Mouse (Mus musculus): ENCODE measurements at regions not wholly inside any gene's neighbourhood (a gene's known extent, or its start where the extent isn't known, plus 50 kb on each side); places are given as distances from the start of the nearest gene placed in this dataset.

DNA sequence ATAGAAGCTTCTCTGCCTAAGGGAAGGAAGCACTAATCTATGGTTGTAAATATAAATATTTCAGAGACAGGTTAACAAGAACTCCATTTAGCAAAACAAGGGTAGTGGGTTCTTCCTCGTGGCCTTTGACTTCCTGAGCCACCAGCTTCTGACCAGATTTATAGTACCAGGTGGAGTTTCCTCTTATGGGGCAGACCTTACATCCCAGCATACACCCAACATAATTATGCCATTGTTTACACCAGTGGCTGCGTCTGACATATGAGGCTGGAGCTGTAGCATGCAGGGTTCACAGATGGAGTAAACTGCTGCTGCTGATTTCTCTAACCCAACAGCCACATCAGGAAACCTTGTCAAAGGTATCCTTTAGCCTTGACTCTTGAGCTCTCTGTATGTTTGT is 75.5 kb downstream of the Trib2 start:
- Histone ChIP-seq H3K4me2 (no peak overlapping the region), H3K36me3 (no peaks in the 10 kb centered on the region), H3K9ac (no peak overlapping the region), H3K27me3 (replicated peaks) (no peaks in the 10 kb centered on the region), H3K27ac (no peak overlapping the region), H3K4me1 (no peaks in the 10 kb centered on the region), H3K9me3 (replicated peaks) (no peaks in the 10 kb centered on the region), H3K4me3 (no peak overlapping the region)
- WGBS (ENCODE audit: insufficient replicate concordance): 43% methylated on average over 2 of the region's 2 CpGs
- ATAC-seq: no peak

DNA sequence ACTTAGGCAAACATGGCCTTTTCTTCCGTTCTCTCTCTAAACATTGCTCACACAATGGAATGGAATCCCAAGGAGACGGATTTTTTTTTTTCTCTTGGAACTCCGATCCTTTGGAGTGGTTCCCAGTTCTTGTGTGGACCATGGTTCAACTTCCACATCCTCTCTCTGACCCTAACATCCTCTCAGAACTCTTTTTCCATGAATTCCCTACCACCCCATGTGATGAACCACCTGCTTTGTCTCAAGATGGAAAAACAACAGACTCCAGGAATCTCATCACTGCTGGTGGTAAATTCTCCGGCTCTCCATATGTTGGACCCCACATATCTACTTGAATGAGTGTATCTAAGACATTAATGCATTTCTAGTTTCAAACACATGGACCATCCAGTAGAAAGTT is 77.7 kb downstream of the Trib2 start:
- no peak for ATAC-seq
- WGBS (ENCODE audit: insufficient replicate concordance): 53% methylated on average over 4 of the region's 4 CpGs
- Histone ChIP-seq H3K4me2 (no peak overlapping the region), H3K27ac (no peak overlapping the region), H3K27me3 (replicated peaks) (no peaks in the 10 kb centered on the region), H3K9me3 (replicated peaks) (no peaks in the 10 kb centered on the region), H3K4me3 (no peak overlapping the region), H3K4me1 (no peaks in the 10 kb centered on the region), H3K36me3 (no peaks in the 10 kb centered on the region), H3K9ac (no peak overlapping the region)

DNA sequence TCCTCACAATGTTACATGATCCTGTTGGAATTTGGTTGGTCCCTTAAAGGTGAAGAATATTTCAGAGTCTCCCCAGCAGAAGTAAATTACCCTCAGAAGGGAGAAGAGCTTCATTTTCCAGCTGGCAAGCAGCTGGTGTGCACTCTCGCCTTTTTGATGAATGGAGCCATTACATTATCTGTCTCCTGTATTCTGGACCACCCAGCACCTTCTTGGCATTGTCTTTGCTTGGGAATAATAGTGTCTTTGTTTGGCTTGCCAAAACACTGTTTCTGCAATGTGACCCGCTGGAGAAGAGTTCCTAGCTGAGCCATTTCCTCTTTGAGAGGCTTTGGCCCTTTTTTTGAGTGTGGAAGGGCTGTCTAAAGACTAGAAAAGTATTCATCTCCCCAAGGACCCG is 85.5 kb downstream of the Trib2 start:
- Histone ChIP-seq H3K9me3 (replicated peaks) (no peaks in the 10 kb centered on the region), H3K4me1 (no peaks in the 10 kb centered on the region), H3K4me3 (no peak overlapping the region), H3K27ac (no peak overlapping the region), H3K27me3 (replicated peaks) (no peaks in the 10 kb centered on the region), H3K4me2 (no peak overlapping the region), H3K36me3 (no peaks in the 10 kb centered on the region), H3K9ac (no peak overlapping the region)
- no peak for ATAC-seq
- WGBS (ENCODE audit: insufficient replicate concordance): 51% methylated on average over 3 of the region's 3 CpGs

DNA sequence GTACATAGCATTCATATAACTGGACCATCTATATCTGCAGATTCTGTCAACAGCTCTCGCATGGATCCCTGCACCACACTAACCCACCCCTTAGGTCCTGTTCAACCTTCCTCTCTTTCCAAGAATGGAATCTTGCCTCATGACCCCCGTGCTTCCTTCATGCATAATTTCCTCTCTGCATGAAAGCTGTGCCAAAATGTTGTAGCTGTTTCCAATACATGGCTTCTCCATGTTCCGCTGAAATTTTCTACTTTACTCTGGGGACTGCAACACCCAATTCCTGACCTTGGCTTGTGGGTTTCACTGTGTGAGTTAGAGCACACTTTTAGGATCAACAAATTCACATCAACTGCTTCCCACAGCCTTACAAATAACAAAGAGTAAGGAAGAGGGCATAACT is 87.0 kb downstream of the Trib2 start:
- H3K4me3 ChIP-seq: no peak overlapping the region
- no peaks in the 10 kb centered on the region for H3K36me3 ChIP-seq
- no peaks in the 10 kb centered on the region for H3K9me3 ChIP-seq (replicated peaks)
- H3K9ac ChIP-seq: no peak overlapping the region
- no peak overlapping the region for H3K4me2 ChIP-seq
- 60% methylated on average over 3 of the region's 3 CpGs for WGBS (ENCODE audit: insufficient replicate concordance)
- no peaks in the 10 kb centered on the region for H3K4me1 ChIP-seq
- ATAC-seq: no peak
- H3K27ac ChIP-seq: no peak overlapping the region
- no peaks in the 10 kb centered on the region for H3K27me3 ChIP-seq (replicated peaks)

DNA sequence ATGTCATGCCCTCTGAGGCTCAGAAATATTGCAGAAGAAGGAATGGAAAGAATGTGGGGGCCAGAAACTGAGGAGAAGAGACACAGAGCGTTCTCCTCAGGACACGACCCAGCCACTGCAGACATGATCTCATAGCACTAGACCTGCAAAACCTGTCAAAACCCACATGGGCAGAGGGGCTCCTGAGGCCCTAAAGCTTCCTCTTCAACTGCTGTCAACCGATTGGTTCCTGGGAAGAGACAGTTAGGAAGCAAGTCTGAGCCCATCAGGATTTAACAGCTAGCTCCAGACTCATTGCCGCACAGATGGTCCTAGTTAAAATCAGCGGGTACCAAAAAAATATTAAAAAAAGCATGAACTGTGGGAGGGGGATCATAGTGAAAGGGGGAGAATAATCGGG is 93.2 kb downstream of the Trib2 start:
- no peak overlapping the region for H3K9ac ChIP-seq
- WGBS (ENCODE audit: insufficient replicate concordance): 61% methylated on average over 6 of the region's 6 CpGs
- no peak overlapping the region for H3K4me3 ChIP-seq
- no peak overlapping the region for H3K4me2 ChIP-seq
- H3K4me1 ChIP-seq: no peaks in the 10 kb centered on the region
- no peak for ATAC-seq
- H3K36me3 ChIP-seq: no peaks in the 10 kb centered on the region
- no peaks in the 10 kb centered on the region for H3K27me3 ChIP-seq (replicated peaks)
- H3K9me3 ChIP-seq (replicated peaks): no peaks in the 10 kb centered on the region
- no peak overlapping the region for H3K27ac ChIP-seq

DNA sequence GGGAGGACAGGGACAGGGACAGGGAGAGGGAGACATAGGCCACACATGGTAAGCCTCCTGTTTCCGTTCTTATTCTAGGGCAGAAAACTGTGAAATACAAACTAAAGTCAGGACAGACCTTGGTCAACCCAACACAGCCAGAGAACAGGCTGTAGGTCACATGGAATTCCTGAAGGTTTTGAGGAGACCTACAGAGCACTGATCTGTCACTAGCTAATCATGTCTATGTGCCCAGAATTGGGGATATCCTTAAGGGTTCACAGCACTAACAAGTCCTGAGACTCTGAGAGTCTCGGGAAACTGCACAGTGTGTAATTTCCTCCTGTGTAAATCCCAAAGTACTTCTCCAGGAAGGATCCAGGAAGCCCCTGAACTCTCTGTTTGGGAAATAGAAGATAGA is 94.6 kb downstream of the Trib2 start:
- no peak overlapping the region for H3K27ac ChIP-seq
- WGBS (ENCODE audit: insufficient replicate concordance): 56% methylated on average over 2 of the region's 2 CpGs
- ATAC-seq: no peak
- H3K27me3 ChIP-seq (replicated peaks): no peaks in the 10 kb centered on the region
- no peaks in the 10 kb centered on the region for H3K9me3 ChIP-seq (replicated peaks)
- no peak overlapping the region for H3K9ac ChIP-seq
- H3K4me3 ChIP-seq: no peak overlapping the region
- H3K4me2 ChIP-seq: no peak overlapping the region
- no peaks in the 10 kb centered on the region for H3K4me1 ChIP-seq
- H3K36me3 ChIP-seq: no peaks in the 10 kb centered on the region

DNA sequence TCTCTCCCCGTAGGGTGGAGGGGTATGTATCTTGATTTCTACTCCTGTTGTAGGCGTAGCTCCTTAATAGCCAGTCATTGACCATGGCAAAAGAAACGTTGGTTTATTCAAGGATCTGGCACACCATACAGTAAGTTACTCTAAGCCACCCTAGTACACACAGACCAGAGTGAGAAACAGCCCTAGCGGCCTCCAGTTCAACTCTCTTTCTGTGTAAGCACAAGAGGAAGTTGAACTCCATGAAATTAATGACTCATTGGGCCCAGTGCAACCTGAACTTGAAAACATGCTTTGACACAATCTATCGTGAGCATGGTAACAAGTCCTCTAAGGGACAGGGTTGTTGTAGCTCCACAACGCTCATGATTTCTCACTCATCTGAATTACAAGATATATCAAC is 96.6 kb downstream of the Trib2 start:
- H3K4me2 ChIP-seq: no peak overlapping the region
- no peaks in the 10 kb centered on the region for H3K4me1 ChIP-seq
- no peaks in the 10 kb centered on the region for H3K9me3 ChIP-seq (replicated peaks)
- no peak overlapping the region for H3K4me3 ChIP-seq
- WGBS (ENCODE audit: insufficient replicate concordance): 66% methylated on average over 6 of the region's 6 CpGs
- ATAC-seq: no peak
- no peak overlapping the region for H3K9ac ChIP-seq
- H3K36me3 ChIP-seq: no peaks in the 10 kb centered on the region
- H3K27me3 ChIP-seq (replicated peaks): no peaks in the 10 kb centered on the region
- H3K27ac ChIP-seq: no peak overlapping the region

DNA sequence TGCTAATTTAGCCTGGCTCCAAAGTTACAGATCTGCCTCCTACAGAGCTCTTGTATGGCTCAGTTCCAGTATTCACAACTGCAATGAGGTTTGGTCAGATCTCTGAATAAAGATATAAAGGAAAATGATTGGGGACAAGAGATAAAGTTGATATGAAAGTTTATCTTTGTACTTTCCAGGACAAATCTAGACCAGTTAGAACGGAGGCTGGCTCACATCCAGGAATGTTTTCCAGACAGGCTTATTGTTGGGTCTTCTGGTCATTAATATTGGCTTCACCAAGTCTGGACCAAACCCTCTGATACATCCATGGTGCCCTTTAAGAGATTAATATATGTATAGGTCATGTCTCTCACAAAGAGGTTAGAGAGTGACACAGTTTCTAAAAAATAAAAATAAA is 97.9 kb downstream of the Trib2 start:
- H3K27me3 ChIP-seq (replicated peaks): no peaks in the 10 kb centered on the region
- H3K4me3 ChIP-seq: no peak overlapping the region
- no peak overlapping the region for H3K27ac ChIP-seq
- H3K9me3 ChIP-seq (replicated peaks): no peaks in the 10 kb centered on the region
- no peak overlapping the region for H3K4me2 ChIP-seq
- no peaks in the 10 kb centered on the region for H3K4me1 ChIP-seq
- H3K36me3 ChIP-seq: no peaks in the 10 kb centered on the region
- ATAC-seq: no peak
- WGBS (ENCODE audit: insufficient replicate concordance): 68% methylated on average over 1 of the region's 1 CpGs
- H3K9ac ChIP-seq: no peak overlapping the region

DNA sequence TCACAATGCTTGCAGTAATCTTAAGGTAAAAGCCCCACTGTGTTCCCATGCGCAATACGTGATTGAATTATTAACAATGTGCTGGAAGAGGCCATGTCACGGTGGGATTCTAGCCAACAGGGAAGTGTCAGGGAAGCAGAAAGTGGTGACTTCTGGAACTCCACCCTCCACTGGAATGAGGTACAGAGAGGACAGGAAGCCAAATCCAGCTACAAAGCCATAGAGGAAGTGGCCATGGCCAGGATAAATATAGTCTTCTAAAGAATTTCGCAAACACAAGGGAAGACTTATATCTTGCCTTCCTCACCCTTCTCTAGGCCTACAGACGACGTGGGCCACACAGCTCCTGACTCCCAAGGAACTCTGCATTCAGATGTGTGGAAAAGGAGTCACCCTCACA is 98.7 kb downstream of the Trib2 start:
- Histone ChIP-seq H3K4me3 (no peak overlapping the region), H3K9ac (no peak overlapping the region), H3K36me3 (no peaks in the 10 kb centered on the region), H3K4me1 (no peaks in the 10 kb centered on the region), H3K9me3 (replicated peaks) (no peaks in the 10 kb centered on the region), H3K27ac (no peak overlapping the region), H3K4me2 (no peak overlapping the region), H3K27me3 (replicated peaks) (no peaks in the 10 kb centered on the region)
- WGBS (ENCODE audit: insufficient replicate concordance): 55% methylated on average over 6 of the region's 6 CpGs
- ATAC-seq: no peak

DNA sequence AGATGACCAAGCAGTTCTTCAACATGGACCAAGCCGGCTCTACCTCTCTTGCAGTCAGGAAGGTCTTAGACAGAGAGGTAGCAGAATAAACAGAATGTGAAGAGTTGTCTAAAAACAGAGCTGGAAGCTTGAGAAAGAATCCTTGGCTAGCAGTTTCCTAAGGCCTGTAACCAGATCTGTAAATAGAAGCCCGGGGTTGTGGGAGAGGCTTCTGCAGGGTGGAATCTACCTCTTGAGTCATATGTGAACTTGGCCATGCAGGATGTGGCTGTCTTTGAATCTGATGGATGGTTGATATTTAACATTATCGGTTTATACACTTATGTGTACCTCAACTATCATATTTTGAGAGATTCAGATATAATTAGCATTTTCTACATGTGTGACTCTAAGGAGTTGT is 99.4 kb downstream of the Trib2 start:
- Histone ChIP-seq H3K36me3 (no peaks in the 10 kb centered on the region), H3K4me2 (no peak overlapping the region), H3K27me3 (replicated peaks) (no peaks in the 10 kb centered on the region), H3K4me1 (no peaks in the 10 kb centered on the region), H3K9me3 (replicated peaks) (no peaks in the 10 kb centered on the region), H3K4me3 (no peak overlapping the region), H3K9ac (no peak overlapping the region), H3K27ac (no peak overlapping the region)
- ATAC-seq: no peak
- 60% methylated on average over 3 of the region's 3 CpGs for WGBS (ENCODE audit: insufficient replicate concordance)

DNA sequence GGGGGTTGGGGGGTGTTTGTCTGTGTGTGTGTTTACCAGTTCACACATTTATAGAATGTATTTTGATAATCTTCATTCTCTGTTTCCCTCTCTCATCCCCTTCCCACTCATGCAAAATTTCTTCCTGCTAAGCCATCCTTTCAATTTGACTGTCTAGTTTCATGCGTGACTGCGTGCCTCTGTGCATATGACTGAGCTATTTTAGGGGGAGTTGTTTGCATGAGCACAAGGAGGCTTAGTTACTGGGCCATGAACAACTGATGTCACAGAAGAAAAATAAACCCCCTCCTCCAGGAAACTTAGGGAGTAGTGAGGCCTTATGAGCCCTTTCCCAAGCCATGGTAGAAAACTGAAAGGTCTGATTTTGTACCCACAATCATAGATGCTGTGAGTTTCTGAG is 103.1 kb downstream of the Trib2 start:
- Histone ChIP-seq H3K36me3 (no peaks in the 10 kb centered on the region), H3K27ac (no peak overlapping the region), H3K27me3 (replicated peaks) (no peaks in the 10 kb centered on the region), H3K9ac (no peak overlapping the region), H3K4me2 (no peak overlapping the region), H3K4me1 (no peaks in the 10 kb centered on the region), H3K9me3 (replicated peaks) (no peaks in the 10 kb centered on the region), H3K4me3 (no peak overlapping the region)
- ATAC-seq: no peak
- WGBS (ENCODE audit: insufficient replicate concordance): 76% methylated on average over 2 of the region's 2 CpGs

DNA sequence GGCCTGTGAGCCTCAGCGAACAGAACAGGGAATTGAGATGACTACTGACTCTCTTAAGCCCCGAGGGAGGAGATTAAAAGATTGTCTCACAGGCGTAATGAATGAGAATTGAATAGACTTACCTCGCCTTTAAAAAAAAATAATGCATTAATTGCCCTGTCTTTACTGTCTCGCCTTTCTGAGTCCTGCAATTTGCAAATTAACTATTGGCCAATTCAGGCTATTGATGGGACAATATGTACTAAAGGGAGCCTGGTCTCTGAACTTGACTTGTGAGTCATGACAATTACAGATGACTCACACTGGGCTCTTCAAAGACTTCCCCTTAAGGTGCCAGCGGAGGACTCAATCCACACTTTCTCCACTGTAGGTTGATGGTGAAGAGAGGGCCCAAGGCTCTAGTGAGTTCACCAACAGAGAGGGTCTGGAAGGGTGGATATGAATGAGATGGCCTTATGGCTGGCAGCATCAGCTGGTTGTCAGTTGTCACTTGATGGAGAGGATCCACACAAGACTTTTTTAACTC is 109.1 kb downstream of the Trib2 start:
- H3K9me3 ChIP-seq (replicated peaks): no peaks in the 10 kb centered on the region
- no peak overlapping the region for H3K4me2 ChIP-seq
- H3K9ac ChIP-seq: no peak overlapping the region
- no peak overlapping the region for H3K4me3 ChIP-seq
- no peak overlapping the region for H3K27ac ChIP-seq
- 65% methylated on average over 6 of the region's 6 CpGs for WGBS (ENCODE audit: insufficient replicate concordance)
- ATAC-seq: no peak
- H3K27me3 ChIP-seq (replicated peaks): no peaks in the 10 kb centered on the region
- no peaks in the 10 kb centered on the region for H3K36me3 ChIP-seq
- no peaks in the 10 kb centered on the region for H3K4me1 ChIP-seq

DNA sequence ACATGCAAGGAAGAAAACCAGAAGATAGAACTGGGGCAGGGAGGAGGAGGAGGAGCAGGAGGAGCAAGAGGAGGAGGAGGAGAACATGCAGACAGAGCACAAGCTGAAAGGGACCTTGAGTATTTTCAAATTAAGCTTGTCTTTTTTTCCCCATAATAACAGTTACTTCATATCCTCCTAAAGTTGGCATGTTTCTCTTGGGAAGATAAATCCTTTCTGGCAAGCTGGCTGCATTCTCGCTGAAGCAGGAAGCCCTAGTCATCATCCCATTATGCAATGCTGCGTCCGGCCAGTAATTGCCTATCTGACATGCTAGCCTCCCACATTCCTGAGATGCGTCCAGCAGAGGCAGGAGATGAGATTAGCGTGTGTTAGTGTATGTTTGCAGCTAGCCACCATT is 112.3 kb downstream of the Trib2 start:
- Histone ChIP-seq H3K36me3 (no peaks in the 10 kb centered on the region), H3K4me1 (no peaks in the 10 kb centered on the region), H3K27ac (no peak overlapping the region), H3K9ac (no peak overlapping the region), H3K27me3 (replicated peaks) (no peaks in the 10 kb centered on the region), H3K4me2 (no peak overlapping the region), H3K9me3 (replicated peaks) (no peaks in the 10 kb centered on the region), H3K4me3 (no peak overlapping the region)
- no peak for ATAC-seq
- 32% methylated on average over 5 of the region's 5 CpGs for WGBS (ENCODE audit: insufficient replicate concordance)

All from liver, embryonic 12.5 days (tissue).